Mouse (Mus musculus): ENCODE measurements at regions not wholly inside any gene's neighbourhood (a gene's known extent, or its start where the extent isn't known, plus 50 kb on each side); places are given as distances from the start of the nearest gene placed in this dataset.

DNA sequence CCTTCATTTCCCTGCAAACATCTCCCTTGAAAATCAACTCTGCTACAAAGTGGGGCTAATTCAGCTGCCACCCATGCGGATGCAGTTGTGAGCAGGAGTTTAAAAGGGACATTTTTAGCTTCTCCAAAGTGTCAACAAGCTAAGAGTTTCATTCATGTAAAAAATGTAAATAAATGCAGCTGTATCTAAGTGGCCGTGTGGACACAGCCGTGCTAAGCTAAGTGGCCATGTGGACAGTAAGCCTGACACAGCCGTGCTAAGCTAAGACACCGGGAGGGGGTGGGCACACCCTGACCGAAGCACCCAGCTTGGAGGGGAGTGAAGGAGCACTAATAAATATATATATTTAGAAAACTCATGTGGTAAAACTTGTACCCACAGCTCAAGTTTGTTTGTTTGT lies 52.6 kb upstream of the Cnih3 start:
- no peak for DNase-seq

DNA sequence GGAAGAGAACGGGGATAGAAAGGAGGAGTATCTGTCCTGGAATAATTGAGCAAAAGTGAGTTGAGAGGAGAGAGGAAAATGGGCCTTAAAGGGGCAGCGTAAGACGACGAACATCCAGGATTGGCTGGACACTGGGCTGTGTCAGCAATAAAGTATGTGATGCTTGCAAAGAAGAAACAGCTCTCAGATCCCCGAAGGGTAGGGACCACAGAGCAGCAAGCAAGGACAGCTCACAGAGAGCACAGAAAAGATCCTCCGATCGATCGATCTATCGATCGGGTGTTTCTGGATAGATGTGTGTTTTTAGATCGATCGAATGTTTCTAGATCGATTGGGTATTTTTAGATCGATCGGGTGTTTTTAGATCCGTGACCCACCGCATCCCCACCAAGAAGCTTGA lies 50.3 kb upstream of the Cnih3 start:
- DNase-seq = no peak

Measured in gastrocnemius, postnatal 10 days (tissue).